Mouse (Mus musculus) large intestine, adult 2 months (tissue): Measurements from ENCODE around the gene Trak2. TPM values are rescaled to one million over a fixed set of nuclear protein-coding genes. Genes with fewer than 3 reads are reported as not detected.
"Not testable (repeated sequence)": the region's sequence is repeated elsewhere in the genome, so short reads cannot be mapped to it uniquely, and the experiment has no call there.

ENCODE experiments used
- DNase-seq: peaks from one replicate; pipeline ENCODE4 v3.0.0-alpha.2; 2012; ENCODE audit warnings: low read depth, low spot score
- WGBS: fragments of 180-500 bp; shearing (Covaris S2); methylation state at CpG from one replicate; pipeline ENCODE4 v1.1.7; 2018; 5-methylcytosine and 5-hydroxymethylcytosine counted together
- polyA plus RNA-seq: library from polyadenylated mRNA; depleted of rRNA; stranded (reverse); fragments of >200 nt; gene quantifications from 2 replicates; pipeline ENCODE4 v1.2.3, GENCODE M21; 2012

Gene Trak2
- polyA plus RNA-seq, 1 experiment = 7.1 TPM

DNA sequence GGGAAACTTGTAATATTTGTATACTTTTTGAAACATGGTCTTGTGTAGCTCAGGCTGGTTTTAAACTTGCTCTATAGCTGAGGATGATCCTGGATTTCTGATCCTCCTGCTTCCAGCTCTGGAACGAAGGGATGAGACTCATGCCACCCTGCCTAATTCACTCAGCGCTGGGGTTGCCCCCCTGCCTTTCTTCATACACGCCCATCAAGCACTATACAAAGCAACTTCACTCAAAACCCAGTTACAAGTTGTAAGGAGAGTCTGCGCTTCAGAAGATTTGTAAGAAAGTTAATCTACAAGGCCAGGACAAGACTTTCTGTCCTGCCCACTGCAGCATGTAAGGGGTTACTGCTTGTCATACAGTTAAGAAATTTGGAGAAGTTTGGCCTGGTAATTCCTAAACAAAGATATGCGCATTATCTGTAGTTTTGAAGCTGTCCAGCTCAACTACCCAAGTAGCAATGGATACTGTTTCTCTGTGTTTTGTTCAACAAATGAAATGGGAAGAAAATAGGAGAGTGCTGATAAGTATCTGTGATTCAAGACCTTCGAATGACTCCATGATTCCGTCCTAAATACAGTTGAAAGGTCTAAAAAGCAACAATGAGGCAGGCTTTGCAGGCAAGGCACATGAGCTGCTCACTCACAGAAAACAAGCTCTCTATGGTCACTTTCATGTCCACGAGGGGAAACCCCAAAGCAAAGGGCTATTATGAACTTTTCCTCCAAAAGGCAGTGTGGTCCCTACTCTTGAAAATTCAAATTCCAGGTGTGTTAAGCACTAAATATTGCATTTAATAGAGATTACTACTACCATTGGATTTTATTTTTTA lies 18.4 kb downstream of the Trak2 start:
- DNase-seq = no peak
- 85% methylated on average over 8 of the region's 8 CpGs for WGBS

DNA sequence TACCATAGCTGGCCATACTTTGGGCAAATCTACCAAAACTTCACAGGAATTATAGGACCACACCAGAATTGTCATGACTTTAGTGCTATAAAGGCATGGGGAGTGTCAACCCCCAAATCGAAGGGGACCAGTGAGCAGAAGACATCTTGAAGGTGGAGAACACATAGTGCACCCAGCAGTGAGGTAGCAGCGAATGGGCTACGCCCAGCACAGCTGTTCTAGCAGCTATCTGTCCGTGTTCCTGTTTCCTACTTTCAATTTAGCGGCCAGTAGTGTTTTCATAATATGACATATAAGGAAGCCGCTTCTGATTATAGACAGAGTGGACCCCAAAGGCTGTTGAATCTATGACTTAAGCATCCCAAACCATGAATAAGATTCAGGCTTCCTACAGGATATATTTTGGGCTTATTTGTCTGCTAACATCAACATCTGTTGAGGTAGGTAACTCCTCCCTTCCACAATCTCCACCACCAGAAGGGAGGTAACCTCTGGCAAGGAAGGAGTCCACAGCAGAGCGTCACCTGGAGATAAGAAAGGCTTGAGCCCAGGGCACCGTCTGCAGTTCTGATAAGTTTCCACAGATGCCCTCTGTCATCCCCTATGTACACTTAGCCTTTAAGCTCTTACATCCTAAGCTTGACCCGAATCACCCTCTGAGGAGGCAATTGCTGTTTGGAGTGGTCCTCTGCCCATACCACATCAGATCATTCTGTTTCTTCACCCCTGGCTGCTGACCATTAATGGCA lies 19.4 kb downstream of the Trak2 start:
- 64% methylated on average over 9 of the region's 9 CpGs for WGBS
- DNase-seq = no peak

DNA sequence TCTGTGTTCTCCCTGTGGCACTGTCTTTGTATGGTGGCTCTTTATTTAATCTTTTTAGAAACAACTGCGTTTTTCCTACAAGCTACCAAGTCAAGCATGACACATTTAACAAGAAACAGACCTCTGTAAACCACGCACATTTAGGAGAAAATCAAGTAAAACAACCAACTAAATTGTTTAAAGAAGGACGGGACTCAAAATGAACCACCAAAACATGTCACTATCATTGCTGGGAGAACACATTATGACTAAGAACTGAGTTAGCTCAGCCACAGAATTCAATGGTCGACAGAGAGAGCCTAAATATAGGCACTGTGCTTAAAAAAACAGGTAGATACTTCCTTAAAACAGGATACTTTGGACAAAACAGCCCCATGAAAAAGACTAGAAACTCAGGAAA lies 20.2 kb downstream of the Trak2 start:
- no peak for DNase-seq
- WGBS = 52% methylated on average over 4 of the region's 4 CpGs

DNA sequence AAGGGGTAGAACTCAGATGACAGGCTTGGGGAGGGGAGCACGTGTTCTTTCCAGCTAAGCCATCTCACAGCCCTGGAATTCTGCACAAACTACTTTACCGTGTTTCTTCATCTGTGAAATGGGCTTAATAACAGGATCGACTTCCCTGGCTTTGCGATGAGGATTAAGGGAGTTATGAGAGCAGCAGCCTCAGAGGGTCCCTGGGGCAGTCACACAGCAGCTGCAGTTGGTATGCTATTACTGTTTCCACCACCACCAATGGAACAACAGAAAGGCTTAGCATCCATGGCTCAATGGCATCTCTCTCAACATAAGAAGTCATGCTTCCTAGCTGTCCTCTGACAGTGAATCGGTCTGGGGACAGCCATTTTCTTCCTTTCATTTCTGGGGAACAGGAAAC lies 20.7 kb downstream of the Trak2 start:
- 85% methylated on average over 5 of the region's 5 CpGs for WGBS
- no peak for DNase-seq

DNA sequence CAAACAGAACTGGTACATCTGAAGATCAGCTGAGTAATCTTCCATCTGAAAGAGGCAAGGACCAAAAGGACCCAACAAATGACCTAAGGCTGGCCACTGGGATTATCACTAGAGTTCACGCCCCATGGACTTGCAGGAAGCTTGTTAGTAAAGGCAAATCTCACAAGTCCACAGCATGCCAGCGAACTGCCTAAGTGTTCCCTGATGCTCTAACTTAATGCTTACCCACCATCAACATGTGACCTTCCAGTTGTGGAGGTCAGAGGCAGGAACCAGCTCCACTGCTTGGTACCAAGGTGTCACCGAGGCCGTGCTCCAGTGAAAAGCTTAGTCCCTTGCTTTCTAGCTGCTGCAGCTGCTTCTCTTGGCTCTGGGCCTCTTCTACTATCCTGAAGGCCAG lies 21.4 kb downstream of the Trak2 start:
- no peak for DNase-seq
- 43% methylated on average over 4 of the region's 4 CpGs for WGBS

DNA sequence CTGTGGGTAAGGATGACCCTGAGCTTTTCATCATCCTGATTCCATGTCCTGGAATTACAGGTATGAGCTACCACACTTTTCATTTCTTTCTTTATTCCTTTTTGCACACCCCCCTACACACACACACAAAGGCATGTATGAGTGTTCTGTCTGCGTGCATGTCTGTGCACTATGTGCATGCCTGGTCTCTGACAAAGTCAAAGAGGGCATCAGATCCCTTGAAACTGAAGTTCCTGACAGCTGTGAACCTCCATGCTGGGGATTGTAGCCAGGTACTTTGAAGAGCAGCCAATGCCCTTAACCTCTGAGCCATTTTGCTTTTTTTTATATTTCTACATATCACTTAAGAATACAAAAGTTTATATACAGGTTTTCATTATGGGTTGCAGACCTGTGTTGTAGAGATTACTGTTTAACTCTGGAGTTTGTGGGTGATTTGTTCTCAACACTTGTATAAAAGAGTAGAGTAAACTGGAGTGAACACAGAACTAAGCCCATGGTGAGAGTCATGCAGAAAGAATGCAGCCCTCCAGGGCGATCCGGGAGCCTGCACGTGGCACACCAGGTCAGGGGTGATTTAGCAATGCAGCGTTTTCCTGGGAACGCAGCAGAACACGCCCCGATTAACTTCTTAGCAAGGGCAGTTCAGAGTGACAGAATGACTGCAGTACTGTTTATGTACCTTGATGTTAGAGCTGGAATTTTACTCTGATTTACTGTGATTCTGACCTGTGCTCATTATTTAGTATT lies 22.2 kb downstream of the Trak2 start:
- 12% methylated on average over 8 of the region's 8 CpGs for WGBS
- no peak for DNase-seq

DNA sequence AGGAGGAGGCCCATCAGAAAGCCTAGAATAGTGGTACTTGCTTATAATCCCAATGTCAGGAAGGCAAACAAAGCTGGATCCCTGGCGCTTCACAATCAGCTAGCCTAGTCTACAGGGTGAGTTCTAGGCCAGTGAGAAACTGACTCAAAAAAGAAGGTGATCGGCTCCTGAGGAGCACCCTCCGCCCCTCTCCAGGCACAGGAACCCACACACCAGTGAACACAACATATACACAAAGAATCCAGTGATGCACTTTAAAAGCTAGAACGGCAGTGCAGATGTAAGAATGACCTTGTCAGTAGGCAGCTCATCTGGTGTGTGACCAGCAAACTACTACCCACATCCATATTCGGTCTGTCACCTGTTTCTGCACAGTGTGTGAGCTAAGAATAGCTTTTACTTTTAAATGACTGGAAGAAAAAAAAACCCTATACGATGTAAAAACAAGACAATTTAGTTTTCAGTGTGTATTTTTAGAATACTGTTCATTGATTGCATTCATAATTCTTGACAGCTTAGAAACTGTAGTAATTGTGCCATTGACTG lies 23.6 kb downstream of the Trak2 start:
- no peak for DNase-seq
- 83% methylated on average over 6 of the region's 6 CpGs for WGBS

DNA sequence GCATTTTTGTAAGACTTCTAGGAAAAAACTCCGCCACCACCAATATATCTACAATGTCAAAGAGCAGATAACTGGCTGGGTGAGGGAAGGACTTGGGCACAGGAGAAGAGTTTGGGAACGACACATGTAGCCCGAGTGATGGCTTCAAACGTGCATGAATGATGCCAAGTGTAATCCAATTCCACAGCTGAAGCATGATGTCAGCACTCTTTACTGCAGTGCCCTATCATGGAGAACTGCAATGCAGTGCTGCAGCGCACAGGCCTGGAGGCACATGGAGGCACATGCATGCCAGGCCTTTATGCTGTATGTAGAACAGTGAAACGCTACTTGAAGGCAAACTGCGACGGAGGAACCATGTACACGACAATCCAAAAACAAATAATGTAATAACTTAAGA lies 26.5 kb downstream of the Trak2 start:
- no peak for DNase-seq
- WGBS = 84% methylated on average over 9 of the region's 9 CpGs

DNA sequence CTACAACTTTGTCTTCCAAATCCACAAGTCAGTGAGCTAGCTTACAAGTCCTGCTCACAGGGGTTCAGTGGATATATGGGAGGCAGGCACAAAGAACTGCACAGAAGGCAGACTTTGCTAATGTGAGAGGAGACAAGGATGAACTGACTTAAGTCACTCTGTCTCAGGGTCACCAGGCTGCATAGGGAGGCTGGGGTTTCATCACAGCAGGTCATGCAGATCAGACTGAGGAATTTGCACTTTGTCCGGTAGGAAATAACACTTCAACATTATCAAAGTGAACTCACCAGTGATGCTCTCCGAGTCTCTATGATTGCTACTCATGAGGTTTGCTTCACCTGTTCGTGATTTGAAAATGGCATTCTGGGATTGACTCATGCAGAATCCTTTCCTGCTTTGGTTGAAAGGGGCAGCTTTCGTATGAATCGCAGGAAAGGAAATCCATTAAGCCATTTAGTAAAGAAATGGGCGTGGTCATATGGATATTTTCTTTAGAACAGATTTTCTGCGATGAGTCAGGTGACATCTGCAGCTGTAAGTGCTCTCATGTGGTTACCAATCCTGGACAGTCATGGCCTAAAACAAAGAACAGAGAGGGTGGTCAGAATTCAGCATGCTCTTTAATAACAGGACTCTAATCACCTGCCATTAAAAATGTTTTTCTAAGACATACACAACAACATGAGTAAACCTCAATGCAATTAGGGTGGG lies 27.1 kb downstream of the Trak2 start:
- WGBS = 61% methylated on average over 7 of the region's 7 CpGs
- no peak for DNase-seq

DNA sequence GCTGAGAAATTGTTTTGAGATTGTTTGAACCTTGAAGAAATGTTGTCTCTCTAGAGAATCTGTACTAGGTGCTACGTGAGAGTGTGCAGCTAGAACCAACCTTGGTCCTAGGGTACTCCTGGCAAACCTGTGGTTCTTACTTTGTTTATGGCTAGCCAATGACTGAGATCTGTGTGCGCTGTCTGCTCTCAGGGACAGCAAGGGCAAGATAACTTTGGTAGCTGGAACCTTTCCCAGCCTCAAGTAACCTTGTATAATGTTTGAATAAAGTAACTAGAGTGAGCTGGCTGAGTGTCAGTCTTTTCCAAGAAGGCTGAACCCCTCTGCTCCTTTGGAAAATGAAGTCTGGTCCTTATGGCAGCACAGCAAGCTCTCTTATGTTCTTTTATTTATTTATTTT lies 27.7 kb downstream of the Trak2 start:
- 74% methylated on average over 2 of the region's 2 CpGs for WGBS
- DNase-seq = no peak

DNA sequence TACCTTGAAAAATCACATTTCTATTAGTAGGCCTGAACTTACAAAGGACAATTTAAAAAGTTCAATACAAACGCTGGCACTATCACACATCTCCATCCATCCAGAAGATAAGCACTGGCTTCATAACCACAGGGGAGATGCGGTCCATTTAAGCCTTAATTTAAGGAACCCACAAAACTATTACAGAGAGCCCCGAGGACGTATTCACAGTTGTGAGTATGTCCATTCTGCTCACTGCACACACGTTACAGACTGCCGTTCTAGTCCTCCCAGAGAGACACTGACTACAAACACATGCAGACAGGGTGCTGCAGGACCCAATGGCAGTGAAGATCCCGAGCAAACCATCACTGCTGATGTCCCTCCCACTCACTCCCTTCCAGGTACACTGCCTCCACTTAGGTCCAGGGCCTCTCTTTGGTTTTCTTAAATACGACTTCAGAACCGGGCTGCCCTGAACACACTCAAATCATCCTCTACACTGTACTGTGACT lies 35.6 kb downstream of the Trak2 start:
- WGBS = 93% methylated on average over 9 of the region's 9 CpGs
- DNase-seq = no peak

DNA sequence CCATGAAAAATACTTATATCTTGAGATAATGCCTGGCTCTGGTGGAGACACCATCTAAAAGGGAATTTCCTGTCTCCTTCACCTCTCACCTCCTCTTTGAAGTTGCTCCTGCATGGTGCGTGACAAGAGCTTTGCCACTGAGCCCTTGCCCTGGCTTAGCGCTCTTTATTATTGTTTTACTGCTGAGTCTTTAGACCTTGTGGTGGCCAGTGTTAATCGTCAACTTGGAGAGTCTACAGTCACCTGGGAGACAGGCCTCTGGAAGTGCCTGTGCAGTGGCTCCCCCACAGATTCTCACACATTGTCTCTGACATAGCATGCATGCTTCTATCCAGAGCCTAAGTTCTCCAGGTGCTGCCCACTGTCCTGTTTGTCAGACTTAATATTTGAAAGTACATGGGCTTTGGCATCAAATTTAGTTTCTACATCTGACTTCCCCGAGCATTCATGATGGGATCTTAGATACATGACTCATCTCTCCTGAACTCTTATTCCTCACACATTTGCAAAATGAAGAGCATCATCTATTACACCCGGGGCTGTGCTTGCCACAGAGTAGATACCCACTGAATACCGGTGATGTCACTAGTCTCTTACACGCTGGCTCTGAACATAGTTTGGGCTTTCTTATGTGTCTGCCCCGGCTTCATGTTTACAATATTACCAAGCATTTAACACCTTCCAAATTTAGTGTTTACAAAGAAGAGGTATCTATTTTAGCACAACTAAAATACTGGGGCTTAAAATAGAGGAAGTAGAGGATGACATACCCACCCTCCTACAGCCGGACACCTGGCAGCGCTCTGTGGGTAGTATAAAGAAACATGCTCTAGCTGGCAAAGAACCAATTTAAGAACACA lies 36.3 kb downstream of the Trak2 start:
- no peak for DNase-seq
- 76% methylated on average over 10 of the region's 10 CpGs for WGBS

DNA sequence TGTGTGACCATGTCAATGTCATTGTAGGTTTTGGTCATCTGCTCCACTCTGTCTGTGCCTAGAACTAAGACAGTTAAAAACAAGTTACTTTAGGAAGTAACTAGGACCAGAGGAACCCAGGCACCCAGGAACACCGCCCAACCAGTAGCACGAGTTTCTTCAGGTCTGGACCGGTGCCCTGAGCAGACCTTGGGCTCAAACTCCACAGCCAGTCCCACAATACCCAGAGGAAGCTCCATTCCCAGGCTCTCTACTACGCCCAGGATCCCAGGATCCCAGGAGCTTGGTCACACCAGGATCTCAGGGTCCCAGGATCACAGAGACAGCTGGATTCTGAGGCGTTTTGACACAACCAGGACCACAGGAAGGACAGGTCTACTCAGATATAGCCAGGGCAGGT lies 46.6 kb downstream of the Trak2 start:
- no peak for DNase-seq
- 81% methylated on average over 5 of the region's 5 CpGs for WGBS

DNA sequence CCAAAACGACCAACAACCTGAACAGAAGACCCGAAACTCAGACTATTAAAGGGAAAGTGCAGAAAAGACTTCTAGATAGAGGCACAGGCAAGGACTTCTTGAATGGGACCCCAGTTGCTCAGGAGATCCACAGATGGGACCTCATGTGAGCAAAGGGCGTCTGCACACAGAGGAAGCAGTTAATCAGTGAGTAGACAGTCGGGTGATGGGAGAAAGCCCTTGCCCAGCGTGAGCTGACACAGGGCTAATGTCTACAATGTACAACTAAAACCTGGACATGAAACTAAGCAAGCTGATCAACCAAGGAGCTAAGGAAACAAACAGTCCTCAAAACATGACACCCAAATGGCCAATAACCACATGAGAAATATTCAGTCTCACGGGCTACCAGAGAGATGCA lies 55.7 kb downstream of the Trak2 start:
- WGBS = 73% methylated on average over 6 of the region's 6 CpGs
- no peak for DNase-seq

DNA sequence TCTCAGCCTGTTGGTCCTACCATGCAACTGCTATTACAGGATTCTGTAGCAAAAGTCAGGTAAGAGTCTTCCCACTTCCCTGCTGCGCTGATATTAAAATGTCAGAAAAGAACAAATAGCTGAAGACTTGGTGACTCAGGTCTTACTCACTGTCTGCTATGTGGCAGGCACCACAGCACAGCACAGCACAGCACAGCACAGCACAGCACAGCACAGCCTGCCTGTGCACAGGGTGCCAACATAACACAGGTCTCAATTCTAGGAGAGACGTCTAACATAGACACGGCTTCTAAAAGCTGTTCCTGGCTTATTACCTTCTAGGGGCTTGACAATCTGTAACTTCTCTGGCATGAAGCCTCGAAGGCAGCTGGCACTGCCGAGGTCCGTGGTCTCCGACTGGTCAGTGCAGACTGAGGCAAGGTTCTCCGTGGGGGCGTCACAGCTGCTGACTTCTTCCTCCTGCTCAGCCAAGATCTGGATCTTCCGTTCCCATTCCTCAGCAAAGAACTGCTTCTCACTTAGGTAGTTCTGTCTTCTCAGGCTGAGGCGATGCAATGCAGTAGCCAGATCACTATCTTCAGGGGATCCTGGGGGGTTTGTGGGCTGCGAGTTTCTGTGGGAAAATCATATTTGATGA lies 63.5 kb downstream of the Trak2 start:
- WGBS = 93% methylated on average over 12 of the region's 12 CpGs

DNA sequence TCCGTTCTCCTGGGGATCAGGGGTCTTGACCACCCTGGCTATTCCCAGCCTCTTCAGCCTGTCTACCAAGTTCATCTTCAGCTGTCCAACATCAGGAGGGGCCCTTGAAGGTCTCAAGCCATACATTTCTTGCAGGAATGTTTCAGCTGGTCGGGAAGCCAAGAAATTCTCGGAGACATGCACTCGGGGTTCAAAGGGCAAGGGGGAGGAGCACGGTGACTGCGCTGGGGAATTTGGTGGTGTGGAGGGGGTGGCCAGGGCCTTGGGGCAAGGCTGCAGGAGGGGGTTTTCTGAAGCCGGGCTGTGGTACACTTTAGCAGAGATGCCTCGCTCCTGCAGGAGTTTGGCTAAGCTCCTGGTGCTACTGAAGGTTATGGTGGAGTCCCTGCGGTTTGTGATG lies 69.5 kb downstream of the Trak2 start:
- DNase-seq = no peak
- 74% methylated on average over 9 of the region's 9 CpGs for WGBS

More for the DNA sequence above, 63.5 kb downstream of the Trak2 start:
- DNase-seq = no peak

DNA sequence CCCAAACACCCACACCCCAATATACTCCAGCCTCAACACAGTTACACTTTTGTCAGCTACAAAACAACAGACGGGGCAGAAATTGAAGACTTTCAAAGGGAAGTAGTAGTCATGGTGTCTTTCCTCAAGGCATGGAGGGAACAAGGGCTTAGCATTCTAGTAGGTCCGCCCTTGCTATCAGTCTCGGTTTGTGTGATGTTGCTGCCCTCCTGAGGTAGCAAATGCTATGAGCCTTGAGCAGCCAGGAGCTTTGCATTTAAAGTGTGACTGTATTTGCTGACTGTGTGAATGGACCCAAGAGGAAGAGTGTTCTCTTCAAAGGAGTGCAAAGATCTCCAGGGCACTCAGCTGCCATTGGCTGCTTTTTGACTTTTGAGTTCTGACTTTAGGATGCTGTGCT lies 75.7 kb downstream of the Trak2 start:
- 18% methylated on average over 3 of the region's 3 CpGs for WGBS
- DNase-seq = peak; percentile 28

DNA sequence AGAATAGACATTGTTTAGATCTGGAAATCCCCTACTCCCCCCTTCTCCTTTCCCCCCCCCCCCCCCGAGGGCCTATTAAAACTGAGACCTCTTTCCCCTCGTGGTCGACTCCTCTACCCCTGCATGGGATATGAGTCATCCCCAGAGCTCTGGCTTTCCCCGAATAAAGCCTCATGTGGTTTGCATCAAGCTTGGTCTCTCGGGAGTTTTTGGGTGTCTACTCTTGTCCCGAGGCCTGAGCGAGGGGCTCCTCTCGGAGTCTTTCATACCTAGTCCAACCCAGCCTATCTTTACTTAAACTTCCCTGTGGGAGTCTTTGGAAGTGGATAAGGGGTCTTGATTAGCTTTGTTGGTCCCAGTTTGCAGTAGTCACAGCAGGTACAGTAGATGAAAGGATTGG lies 80.8 kb downstream of the Trak2 start:
- WGBS = 81% methylated on average over 8 of the region's 8 CpGs
- DNase-seq = not testable (repeated sequence)
